Mouse (Mus musculus) large intestine, adult 2 months (tissue): ENCODE results near the gene Hba-a2. TPM values are rescaled to one million over a fixed set of nuclear protein-coding genes. Genes with fewer than 3 reads are reported as not detected.

Experiments
- DNase-seq: peaks from one replicate; pipeline ENCODE4 v3.0.0-alpha.2; 2012; ENCODE audit warnings: low read depth, low spot score
- WGBS: fragments of 180-500 bp; shearing (Covaris S2); methylation state at CpG from one replicate; pipeline ENCODE4 v1.1.7; 2018; 5-methylcytosine and 5-hydroxymethylcytosine counted together
- polyA plus RNA-seq: library from polyadenylated mRNA; depleted of rRNA; stranded (reverse); fragments of >200 nt; gene quantifications from 2 replicates; pipeline ENCODE4 v1.2.3, GENCODE M21; 2012

Gene Hba-a2
- polyA plus RNA-seq, 1 experiment: 127 TPM

DNA sequence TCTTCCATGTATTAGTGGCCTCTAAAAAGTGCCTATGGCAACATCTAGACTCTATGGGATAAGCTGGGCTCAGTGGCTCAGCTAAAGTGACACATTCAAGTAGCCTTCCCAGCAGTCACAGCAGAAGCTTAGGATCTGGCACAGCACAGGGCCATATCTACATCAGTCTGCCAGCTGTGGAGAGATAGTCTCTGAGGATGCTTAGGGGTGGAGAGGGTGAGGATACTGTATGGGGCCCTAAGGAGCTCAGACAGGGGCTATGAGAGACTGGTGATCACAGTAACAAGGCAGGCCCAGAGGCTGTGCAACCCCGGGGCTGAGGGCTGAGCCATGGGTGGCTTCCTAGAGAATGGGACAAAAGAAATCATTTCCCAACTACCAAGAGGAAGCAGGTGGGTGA, 10.7 kb downstream of the Hba-a2 start:
- WGBS: 68% methylated on average over 1 of the region's 1 CpGs
- DNase-seq: no peak

DNA sequence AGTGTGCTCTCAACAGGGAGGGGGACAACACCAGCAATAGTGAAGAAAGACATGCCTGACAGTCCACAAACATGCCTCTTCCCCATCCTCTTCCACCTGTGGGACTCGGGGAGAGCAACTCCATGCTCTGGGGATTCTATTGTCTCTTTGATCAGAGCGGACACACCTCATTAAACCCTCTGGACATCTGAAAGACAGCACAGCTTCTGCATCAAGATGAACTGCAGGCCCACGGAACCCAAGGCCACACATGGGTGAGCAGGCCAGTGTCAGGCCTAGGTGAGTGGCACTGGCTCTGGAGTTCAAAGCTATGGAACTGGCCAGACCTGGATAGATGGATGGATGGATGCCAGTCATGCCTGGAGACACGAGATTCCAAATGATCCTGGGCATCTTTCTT, 13.2 kb downstream of the Hba-a2 start:
- DNase-seq: no peak
- 59% methylated on average over 4 of the region's 4 CpGs for WGBS

DNA sequence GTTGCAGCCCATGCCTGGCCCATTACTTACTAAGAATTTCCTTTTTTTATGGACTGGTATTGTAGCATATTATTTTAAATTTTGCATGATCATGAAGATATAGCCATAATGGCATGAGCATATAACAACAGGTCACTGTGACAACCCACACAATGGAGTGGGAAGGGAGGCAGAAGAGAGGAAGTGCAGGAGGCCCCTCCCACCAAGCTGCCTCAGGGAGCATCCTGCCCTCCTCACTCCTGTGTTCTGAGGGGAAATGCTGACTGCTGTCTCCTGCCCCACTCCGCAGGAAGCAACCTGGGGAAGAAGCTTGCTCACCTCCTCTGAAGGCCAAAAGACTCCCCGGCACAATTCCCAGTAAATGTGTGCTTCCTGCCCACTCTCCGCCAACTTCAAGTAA, 13.6 kb downstream of the Hba-a2 start:
- no peak for DNase-seq
- WGBS: 79% methylated on average over 3 of the region's 3 CpGs

DNA sequence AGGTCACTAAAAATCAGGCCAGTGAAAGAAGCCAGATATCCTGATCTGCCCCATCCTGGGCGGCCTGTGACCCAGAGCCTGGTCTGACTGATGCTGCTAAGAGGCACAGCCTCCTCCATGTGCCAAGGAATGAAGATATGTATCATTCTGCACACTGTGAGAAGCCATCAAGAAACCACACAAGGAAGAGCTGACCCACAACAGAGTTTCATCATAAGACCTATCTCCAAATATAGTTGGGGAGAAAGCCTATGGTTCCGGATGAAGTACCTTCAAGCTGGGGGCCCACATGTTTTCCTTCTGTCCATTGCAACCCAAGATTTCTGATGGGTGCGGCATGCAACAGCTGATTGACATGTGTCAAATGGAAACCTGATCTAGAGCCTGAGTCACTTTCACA, 19.7 kb downstream of the Hba-a2 start:
- WGBS: 87% methylated on average over 3 of the region's 3 CpGs
- DNase-seq: no peak

DNA sequence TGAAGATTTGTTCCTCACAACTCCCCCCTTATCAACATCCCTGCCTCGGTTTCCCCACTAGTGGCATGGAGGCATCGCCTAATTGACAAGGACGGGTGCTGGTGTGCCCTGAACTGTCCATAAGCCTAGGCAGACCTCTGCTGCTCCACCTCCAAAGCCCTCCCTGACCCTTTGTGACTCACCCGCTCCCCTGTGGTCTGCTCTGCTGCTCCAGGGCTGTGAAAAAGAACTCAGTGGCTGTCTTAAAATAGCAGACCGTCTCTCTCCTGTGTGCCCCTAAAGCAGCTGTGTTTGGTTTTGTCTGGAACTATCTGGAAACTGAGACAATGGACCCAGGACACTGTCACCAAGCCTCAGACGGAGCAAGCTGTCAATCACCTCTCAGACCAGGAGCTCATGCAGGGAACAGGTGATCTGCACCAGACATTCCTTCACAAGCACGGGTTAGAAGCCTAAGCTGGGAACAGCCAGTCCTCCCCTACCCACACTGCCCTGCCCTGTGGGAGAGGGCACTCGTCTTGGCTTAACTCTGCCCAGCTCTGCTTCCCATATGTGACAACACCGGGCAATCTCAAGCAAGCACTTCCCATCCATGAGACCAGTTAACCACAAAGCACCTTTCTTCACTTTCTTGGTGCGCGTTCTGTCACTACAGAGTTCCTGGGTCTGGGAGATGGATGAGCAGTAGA, 24.4 kb downstream of the Hba-a2 start:
- 61% methylated on average over 11 of the region's 11 CpGs for WGBS
- no peak for DNase-seq

DNA sequence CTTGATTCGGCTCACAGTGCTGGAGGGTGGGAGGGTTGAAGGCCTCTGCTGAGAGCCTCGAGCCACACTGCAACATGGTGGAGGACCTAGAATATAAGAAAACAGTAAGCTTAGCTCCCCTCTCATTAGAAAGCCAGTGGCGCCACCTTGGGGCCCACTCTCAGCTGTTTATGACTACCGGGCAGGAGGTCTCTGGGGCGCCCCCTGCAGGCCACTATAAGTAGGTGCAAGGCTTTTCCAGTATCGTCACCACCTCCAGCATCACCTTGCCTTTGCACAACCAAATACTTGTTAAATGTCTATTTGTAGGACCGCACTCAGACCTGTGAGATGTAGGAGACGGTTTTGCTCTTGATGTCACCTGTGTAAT, 24.9 kb downstream of the Hba-a2 start:
- WGBS: 43% methylated on average over 8 of the region's 8 CpGs
- DNase-seq: no peak

DNA sequence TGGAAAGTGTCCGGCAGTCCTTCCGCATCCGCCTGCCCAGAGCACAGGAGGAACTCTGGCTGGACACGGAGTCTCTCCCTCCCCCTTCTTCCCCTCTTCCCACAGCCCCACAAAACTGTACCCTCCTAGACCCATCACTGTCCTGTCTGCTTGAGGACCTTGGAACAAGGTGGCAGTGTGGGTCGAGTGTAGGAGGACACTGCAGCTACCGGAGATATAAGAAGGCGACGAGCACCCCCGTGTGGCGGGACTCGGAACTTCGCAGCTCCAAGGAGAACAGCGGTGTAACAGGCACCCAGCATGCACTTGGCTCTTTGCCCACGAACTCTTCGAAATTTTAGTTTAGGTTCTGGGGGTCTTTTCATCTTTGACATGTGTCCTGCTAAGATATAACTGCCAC, 28.3 kb downstream of the Hba-a2 start:
- no peak for DNase-seq
- WGBS: 8% methylated on average over 15 of the region's 15 CpGs

DNA sequence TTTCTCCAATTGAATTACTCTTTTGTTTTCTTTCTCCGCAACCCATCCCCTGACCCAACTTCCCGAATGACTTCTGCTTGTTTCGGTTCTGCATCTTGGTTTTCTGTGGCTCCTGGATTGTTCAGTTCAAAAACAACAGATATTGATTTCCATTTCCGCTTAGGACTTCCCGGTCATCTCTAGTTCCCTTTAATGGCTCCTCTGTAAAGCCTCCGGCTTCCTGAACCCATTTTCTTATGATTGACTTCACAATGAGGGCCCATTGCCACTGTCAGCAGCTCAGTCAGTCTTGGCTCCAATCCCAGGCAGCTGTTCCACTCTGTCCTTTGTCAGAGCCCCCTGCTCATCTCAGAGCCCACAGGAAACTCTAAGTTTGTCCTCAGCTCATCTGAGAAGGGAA, 34.8 kb downstream of the Hba-a2 start:
- no peak for DNase-seq
- WGBS: 65% methylated on average over 6 of the region's 6 CpGs

DNA sequence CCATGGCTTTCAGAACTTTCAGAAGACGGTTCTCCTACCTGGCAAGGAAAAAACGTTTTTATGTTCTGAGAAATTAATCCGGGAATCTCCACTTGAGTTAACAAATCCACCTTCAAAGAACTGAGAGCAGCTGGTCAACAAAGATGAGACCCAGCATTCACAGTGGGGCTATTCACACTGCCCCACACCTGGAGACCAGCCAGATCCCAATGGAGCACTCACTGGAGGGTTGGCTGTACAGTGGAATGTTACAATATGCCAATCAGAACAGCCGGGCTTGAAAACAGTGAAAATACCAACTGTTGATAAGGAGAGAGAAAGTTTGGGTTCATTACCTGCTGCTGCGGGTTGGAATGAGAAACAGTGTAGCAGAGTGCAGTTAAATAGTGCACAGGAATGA, 35.6 kb downstream of the Hba-a2 start:
- WGBS: 31% methylated on average over 5 of the region's 5 CpGs

DNA sequence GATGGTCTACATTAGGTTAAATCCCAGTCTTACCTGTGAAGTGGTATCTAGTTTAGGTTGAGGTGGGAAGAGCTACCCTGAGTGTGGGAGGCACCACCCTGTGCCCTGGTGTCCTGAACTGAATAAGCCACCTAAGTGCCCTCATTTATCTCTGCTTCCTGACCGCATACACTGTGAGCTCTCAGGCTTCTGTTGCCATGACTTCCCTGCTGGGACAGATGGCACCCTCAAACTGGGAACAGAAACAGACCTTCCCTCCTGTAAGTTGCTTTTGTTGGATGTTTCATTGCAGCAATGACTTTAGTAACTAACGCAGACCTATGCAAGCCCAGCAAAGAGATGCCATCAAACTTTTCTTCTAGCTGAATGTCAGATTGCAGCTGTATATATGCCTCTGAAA, 36.9 kb downstream of the Hba-a2 start:
- 80% methylated on average over 2 of the region's 2 CpGs for WGBS
- no peak for DNase-seq

More for the DNA sequence above, 35.6 kb downstream of the Hba-a2 start:
- no peak for DNase-seq

DNA sequence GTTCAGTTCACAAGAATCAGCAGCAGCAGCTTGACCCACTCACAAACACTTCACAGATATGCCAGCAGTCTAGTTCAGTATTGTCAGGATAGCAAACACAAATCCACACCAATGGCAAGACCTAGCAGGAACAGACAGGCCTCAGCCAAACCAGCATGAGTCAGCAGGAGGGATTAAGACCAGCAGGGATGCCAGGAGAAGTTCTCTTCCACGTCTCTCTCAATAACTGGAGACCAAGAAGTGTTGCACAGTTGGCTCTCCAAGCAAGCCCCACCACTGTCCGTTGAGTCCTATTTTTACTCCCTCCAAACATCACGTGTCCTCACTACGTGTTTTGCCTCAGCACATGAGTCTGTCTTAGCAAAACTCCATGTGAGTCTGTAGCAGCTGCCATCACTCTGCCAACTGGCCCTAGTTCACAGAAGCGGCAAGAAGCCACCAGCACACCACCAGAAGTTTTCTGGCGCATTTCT, 40.2 kb downstream of the Hba-a2 start:
- WGBS: 83% methylated on average over 6 of the region's 6 CpGs
- DNase-seq: no peak

DNA sequence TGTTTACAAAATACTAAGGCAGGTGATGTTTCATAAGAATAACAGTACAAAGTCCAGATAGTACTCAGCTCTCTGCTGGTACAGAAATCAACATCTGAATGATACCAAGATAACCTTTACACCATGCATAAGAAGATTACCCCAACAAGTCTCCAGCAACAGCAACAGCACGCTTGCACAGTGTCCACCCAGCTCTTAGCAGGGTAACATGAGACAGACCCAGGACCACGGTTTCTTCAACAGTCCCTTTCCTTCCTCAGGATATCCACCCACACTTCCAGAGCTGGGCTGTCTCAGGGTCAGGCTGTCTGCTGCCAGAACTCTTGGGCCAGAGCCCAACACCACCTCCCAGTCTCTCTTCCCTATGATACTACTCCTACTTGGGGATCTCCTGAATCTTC, 42.8 kb downstream of the Hba-a2 start:
- WGBS: 8% methylated on average over 2 of the region's 2 CpGs
- no peak for DNase-seq

DNA sequence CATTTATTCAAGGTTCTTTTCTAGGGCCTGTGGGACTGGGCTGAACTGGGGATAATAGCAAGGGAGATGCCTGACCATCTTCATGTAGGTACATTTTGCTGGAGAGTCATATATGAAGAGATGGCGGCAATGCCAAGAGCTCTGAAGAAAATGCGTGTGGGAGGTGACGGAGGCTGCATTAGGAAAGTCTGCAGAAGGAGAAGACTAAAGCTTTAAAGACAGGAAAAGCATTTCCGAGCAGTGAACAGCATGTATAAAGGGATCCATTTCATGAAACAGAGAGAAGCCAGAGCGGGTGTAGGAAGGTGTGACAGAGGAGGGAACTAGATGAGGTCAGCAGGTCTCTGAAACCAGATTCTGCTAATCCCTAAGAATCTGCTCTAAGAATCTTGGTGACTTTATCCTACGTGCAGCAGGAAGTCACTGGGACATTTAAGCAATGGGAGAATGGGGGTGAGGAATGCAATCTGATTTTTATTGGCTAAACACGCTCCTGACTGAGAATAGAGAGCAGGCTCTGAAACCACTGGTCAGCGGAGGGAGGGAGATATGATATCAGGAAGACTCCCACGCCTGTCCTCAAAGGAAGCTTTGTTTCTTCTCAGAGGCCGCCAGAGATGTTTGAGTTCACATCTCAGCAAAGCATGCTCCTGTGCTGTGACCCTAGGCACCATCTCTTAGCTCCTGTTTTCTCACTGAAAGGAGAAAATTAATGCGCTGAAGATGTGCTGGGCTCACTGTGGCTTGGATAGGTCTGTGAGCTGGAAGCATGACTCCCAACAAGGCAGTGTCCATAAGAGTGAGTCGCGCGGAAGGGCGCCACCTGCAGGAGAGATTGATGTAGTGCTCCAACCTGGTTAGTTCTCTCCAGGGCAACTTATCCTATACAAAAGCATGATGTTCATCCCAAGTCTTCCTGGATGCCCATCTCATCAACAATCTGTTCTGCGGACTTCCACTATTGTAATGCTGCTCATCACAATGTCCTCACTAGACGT, 44.5 kb downstream of the Hba-a2 start:
- no peak for DNase-seq
- WGBS: 43% methylated on average over 17 of the region's 17 CpGs

DNA sequence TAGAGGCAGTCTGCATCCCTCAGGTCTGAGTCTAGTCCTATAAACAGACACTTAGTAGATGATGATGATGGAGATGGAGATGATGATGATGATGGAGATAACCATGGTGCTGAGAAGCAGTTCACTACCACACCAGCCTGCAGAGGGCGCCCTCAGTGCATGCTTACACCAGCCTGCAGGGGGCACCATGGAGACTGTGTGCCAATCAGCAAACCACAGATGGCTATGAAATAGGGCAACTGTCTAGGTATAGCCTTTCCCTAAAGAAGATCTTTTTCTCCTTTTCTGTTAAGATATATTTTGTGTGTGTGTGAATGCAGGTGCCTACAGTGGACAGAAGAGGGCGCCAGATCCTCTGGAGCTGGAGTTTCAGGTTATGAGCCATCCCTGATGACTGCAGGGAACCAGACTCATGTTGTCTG, 46.5 kb downstream of the Hba-a2 start:
- 26% methylated on average over 2 of the region's 2 CpGs for WGBS
- DNase-seq: no peak

DNA sequence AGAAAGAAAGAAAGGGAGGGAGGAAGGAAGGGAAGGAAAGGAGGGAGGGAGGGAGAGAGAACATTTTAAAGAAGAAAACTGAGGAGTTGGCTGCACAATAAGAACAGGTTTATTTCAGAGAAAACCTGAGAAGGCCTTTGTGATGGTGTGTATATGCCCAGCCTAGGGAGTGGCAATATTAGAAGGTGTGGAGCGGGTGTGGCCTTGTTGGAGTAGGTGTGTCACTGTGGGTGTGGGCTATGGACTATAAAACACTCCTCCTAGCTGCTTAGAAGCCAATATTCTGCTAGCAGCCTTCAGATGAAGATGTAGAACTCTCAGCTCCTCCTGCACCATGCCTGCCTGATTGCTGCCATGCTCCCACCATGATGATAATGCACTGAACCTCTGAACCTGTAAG, 47.1 kb downstream of the Hba-a2 start:
- no peak for DNase-seq

DNA sequence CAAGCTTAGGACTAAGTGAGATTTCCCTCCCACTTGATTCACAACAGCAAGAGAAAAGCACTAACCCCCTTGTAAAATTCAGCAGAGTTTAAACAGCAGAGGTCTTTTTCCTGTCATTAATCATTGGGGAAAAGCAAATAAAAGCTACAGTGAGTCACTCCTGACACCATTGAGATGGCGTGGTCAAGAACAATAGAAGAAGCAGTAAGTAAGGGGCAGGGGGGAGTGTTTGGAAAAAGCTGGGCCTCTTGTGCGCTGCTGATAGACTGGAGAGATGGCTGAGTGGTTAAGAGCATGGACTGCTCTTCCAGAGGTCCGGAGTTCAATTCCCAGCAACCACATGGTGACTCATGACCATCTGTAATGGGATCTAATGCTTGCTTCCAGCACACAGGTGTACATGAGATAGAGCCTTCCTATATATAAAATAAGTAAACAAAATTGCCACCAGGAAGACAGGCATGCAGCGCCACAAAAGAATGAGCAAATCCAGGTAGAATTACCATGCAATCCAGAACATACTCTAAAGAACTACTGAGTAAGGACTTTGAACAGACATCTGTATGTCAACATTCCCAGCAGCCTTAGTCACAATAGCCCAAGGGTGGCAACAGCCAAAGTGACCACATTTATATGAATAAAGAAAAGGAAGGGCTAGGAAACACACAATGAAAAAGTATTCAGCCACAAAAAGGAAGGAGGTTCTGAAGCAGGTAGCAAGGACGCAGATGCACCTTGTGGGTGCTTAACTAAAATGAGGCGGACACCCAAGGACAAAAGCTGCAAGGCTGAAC, 49.4 kb downstream of the Hba-a2 start:
- WGBS: 27% methylated on average over 6 of the region's 6 CpGs
- no peak for DNase-seq

More for the DNA sequence above, 47.1 kb downstream of the Hba-a2 start:
- WGBS: 73% methylated on average over 1 of the region's 1 CpGs
